Mouse (Mus musculus) retina, postnatal 1 day (tissue): ENCODE measurements at regions not wholly inside any gene's neighbourhood (a gene's known extent, or its start where the extent isn't known, plus 50 kb on each side); places are given as distances from the start of the nearest gene placed in this dataset.
A peak's percentile ranks its signal among the peaks of the same experiment; 100 is the strongest.
"Not testable (repeated sequence)": the region's sequence is repeated elsewhere in the genome, so short reads cannot be mapped to it uniquely, and the experiment has no call there.

Experiments used
- DNase-seq: peaks from one replicate; pipeline ENCODE4 v3.0.0-alpha.2; 2012

- not testable (repeated sequence) for DNase-seq
Measured at GRCm38 (mm10) chr3:110880472-110880871, 629.7 kb upstream of the Prmt6 start.

- no peak for DNase-seq
Measured at GRCm38 (mm10) chr3:110865989-110866388, 615.2 kb upstream of the Prmt6 start.

- no peak for DNase-seq
Measured at GRCm38 (mm10) chr3:110847222-110847621, 596.4 kb upstream of the Prmt6 start.

- DNase-seq = no peak
Measured at GRCm38 (mm10) chr3:110820709-110821401, 570.1 kb upstream of the Prmt6 start.

GRCm38 (mm10) chr3:110789009-110789586, 538.3 kb upstream of the Prmt6 start:
- peak; percentile 0 for DNase-seq

- DNase-seq = no peak
Measured at GRCm38 (mm10) chr3:110755266-110755665, 504.5 kb upstream of the Prmt6 start.

GRCm38 (mm10) chr3:110746273-110746672, 495.5 kb upstream of the Prmt6 start:
- peak; percentile 50 for DNase-seq

GRCm38 (mm10) chr3:110700122-110700521, 449.3 kb upstream of the Prmt6 start:
- DNase-seq = no peak

GRCm38 (mm10) chr3:110667525-110668005, 416.8 kb upstream of the Prmt6 start:
- peak; percentile 3 for DNase-seq

- DNase-seq = no peak
Measured at GRCm38 (mm10) chr3:110666992-110667391, 416.2 kb upstream of the Prmt6 start.

- DNase-seq = peak; percentile 3
Measured at GRCm38 (mm10) chr3:110657495-110658105, 406.8 kb upstream of the Prmt6 start.

- DNase-seq = no peak
Measured at GRCm38 (mm10) chr3:110626326-110626725, 375.5 kb upstream of the Prmt6 start.

GRCm38 (mm10) chr3:110599175-110599853, 348.5 kb upstream of the Prmt6 start:
- no peak for DNase-seq

GRCm38 (mm10) chr3:110582766-110583165, 332.0 kb upstream of the Prmt6 start:
- no peak for DNase-seq

- DNase-seq = no peak
Measured at GRCm38 (mm10) chr3:110579261-110579660, 328.5 kb upstream of the Prmt6 start.

- DNase-seq = no peak
Measured at GRCm38 (mm10) chr3:110567187-110567586, 316.4 kb upstream of the Prmt6 start.

- DNase-seq = no peak
Measured at GRCm38 (mm10) chr3:110547326-110547725, 296.5 kb upstream of the Prmt6 start.

- no peak for DNase-seq
Measured at GRCm38 (mm10) chr3:110538275-110538674, 287.5 kb upstream of the Prmt6 start.
